Mouse (Mus musculus) Patski (cell line): ENCODE measurements around the gene Cask. TPM values are rescaled to one million over a fixed set of nuclear protein-coding genes. Genes with fewer than 3 reads are reported as not detected.

ENCODE experiments used
- ATAC-seq: fragments of 100-300 bp; one replicate; pipeline ENCODE4 v1.8.0; 2021
- CTCF ChIA-PET: fragments of 350-600 bp; sonication (Branson Sonifier 250); formaldehyde crosslinking; loops from one replicate; lab custom pipeline; 2022; ENCODE audit warnings: inconsistent platforms; lab: Charles Lee
- POLR2A ChIA-PET: fragments of 350-600 bp; sonication (Branson Sonifier 250); formaldehyde crosslinking; loops from one replicate; lab custom pipeline; 2022; ENCODE audit warnings: antibody characterized with exemption, inconsistent platforms; lab: Charles Lee
- DNase-seq: peaks from one replicate; pipeline ENCODE4 v3.0.0-alpha.2; 2011; ENCODE audit warnings: low read depth, low spot score
- H3K27me3 ChIP-seq: fragments of 371-371 bp; one replicate; pipeline ENCODE4 v1.5.1; 2021
- CTCF ChIP-seq: fragments of 100-300 bp; IDR thresholded peaks from one replicate; pipeline ENCODE4 v1.5.1; 2021
- in situ Hi-C: fragments of 300-500 bp; cut with MboI; formaldehyde crosslinking; loops from 3 replicates; pipeline ENCODE4 v1.11.1; 2018; ENCODE audit warnings: low pct_unique_long_range_greater_than_20kb, mixed read lengths
- polyA plus RNA-seq: library from polyadenylated mRNA; unstranded; gene quantifications from one replicate; pipeline ENCODE4 v1.2.3, GENCODE M21; 2021

Cask gene
- polyA plus RNA-seq, 1 experiment from 2014 or later, result 70.1 TPM

GRCm38 (mm10) chrX:13720296-13720829 is 130.8 kb downstream of the Cask start:
- in situ Hi-C loops, result loop anchor here (25.0 kb wide), 1 partner anchor 917 kb away; no protein-coding TSS in a partner anchor
- ChIA-PET CTCF (interaction anchor here (1.2 to 1.4 kb wide), 2 partner anchors 16 to 95 kb away, joined by 3 read pairs; no protein-coding TSS in a partner anchor), POLR2A (interaction anchor here (0.6 to 0.7 kb wide), 2 partner anchors 17 to 64 kb away, joined by 3 to 5 read pairs; no protein-coding TSS in a partner anchor)
- H3K27me3 ChIP-seq, result peaks cover 48% of the 10 kb centered on the region
- ATAC-seq, result no peak
- TF ChIP-seq CTCF, result no peak
- no peak for DNase-seq

- in situ Hi-C loops, result loop anchor here (10.0 to 25.0 kb wide), 2 partner anchors 127 to 919 kb away; no protein-coding TSS in a partner anchor
- ATAC-seq, result no peak
These were observed 132.9 kb downstream of the Cask start for GRCm38 (mm10) chrX:13718283-13718682.

GRCm38 (mm10) chrX:13716796-13717569 is 134.2 kb downstream of the Cask start:
- H3K27me3 ChIP-seq, result peaks cover 50% of the 10 kb centered on the region

More at GRCm38 (mm10) chrX:13718283-13718682, 132.9 kb downstream of the Cask start:
- TF ChIP-seq CTCF, result no peak
- no peak for DNase-seq
- ChIA-PET POLR2A (no interaction called here), CTCF (interaction anchor here (0.8 kb wide), 1 partner anchor 8 kb away, joined by 4 read pairs; no protein-coding TSS in a partner anchor)
- peaks cover 49% of the 10 kb centered on the region for H3K27me3 ChIP-seq

GRCm38 (mm10) chrX:13710174-13710573 is 141.0 kb downstream of the Cask start:
- no peak for DNase-seq
- peak; percentile 73 for ATAC-seq
- in situ Hi-C loops, result loop anchor here (10.0 to 25.0 kb wide), 2 partner anchors 135 to 927 kb away; no protein-coding TSS in a partner anchor
- CTCF ChIA-PET, result interaction anchor here (0.6 to 1.2 kb wide), 12 partner anchors 8 to 603 kb away, joined by 3 to 4 read pairs (median 3); no protein-coding TSS in a partner anchor
- TF ChIP-seq CTCF, result peak; percentile 93
- POLR2A ChIA-PET, result interaction anchor here (0.5 kb wide), 1 partner anchor 51 kb away, joined by 4 read pairs; no protein-coding TSS in a partner anchor
- H3K27me3 ChIP-seq, result peaks cover 39% of the 10 kb centered on the region

More at GRCm38 (mm10) chrX:13716796-13717569, 134.2 kb downstream of the Cask start:
- ChIA-PET POLR2A (no interaction called here), CTCF (no interaction called here)
- in situ Hi-C loops, result loop anchor here (10.0 to 25.0 kb wide), 2 partner anchors 128 to 920 kb away; no protein-coding TSS in a partner anchor
- no peak for DNase-seq
- ATAC-seq, result no peak
- no peak for TF ChIP-seq CTCF

GRCm38 (mm10) chrX:13705051-13705450 is 146.1 kb downstream of the Cask start:
- in situ Hi-C loops, result loop anchor here (25.0 kb wide), 1 partner anchor 932 kb away; no protein-coding TSS in a partner anchor
- H3K27me3 ChIP-seq, result peaks cover 22% of the 10 kb centered on the region
- CTCF ChIA-PET, result interaction anchor here (1.0 kb wide), 1 partner anchor 15 kb away, joined by 3 read pairs; no protein-coding TSS in a partner anchor
- ATAC-seq (no peak), DNase-seq (no peak)
- POLR2A ChIA-PET, result interaction anchor here (0.6 kb wide), 1 partner anchor 193 kb away, joined by 3 read pairs; no protein-coding TSS in a partner anchor
- TF ChIP-seq CTCF, result no peak

- ATAC-seq, result no peak
- TF ChIP-seq CTCF, result no peak
These were observed 150.5 kb downstream of the Cask start for GRCm38 (mm10) chrX:13700681-13701080.

GRCm38 (mm10) chrX:13691865-13692264 is 159.3 kb downstream of the Cask start:
- CTCF ChIA-PET, result interaction anchor here (1.0 to 1.1 kb wide), 2 partner anchors 12 to 178 kb away, joined by 3 read pairs; no protein-coding TSS in a partner anchor
- in situ Hi-C loops, result no loop called here
- ATAC-seq, result no peak
- peak; percentile 28 for TF ChIP-seq CTCF
- POLR2A ChIA-PET, result interaction anchor here (0.7 kb wide), 1 partner anchor 29 kb away, joined by 3 read pairs; no protein-coding TSS in a partner anchor
- H3K27me3 ChIP-seq, result peaks cover 43% of the 10 kb centered on the region
- no peak for DNase-seq

More at GRCm38 (mm10) chrX:13700681-13701080, 150.5 kb downstream of the Cask start:
- in situ Hi-C loops, result loop anchor here (25.0 kb wide), 1 partner anchor 937 kb away; no protein-coding TSS in a partner anchor
- POLR2A ChIA-PET, result no interaction called here
- H3K27me3 ChIP-seq, result peaks cover 29% of the 10 kb centered on the region
- DNase-seq, result no peak
- CTCF ChIA-PET, result no interaction called here

- no peak for DNase-seq
- peaks cover 36% of the 10 kb centered on the region for H3K27me3 ChIP-seq
- ATAC-seq, result no peak
- in situ Hi-C loops, result no loop called here
- ChIA-PET POLR2A (no interaction called here), CTCF (no interaction called here)
- TF ChIP-seq CTCF, result no peak
These were observed 162.8 kb downstream of the Cask start for GRCm38 (mm10) chrX:13688356-13688755.

- CTCF ChIA-PET, result no interaction called here
- no peak for DNase-seq
These were observed 164.6 kb downstream of the Cask start for GRCm38 (mm10) chrX:13686589-13686988.

GRCm38 (mm10) chrX:13681748-13682147 is 169.4 kb downstream of the Cask start:
- H3K27me3 ChIP-seq, result peaks cover 67% of the 10 kb centered on the region
- ATAC-seq (no peak), DNase-seq (no peak)
- in situ Hi-C loops, result no loop called here
- TF ChIP-seq CTCF, result no peak
- ChIA-PET POLR2A (no interaction called here), CTCF (no interaction called here)

More at GRCm38 (mm10) chrX:13686589-13686988, 164.6 kb downstream of the Cask start:
- no peak for ATAC-seq
- in situ Hi-C loops, result no loop called here
- peaks cover 45% of the 10 kb centered on the region for H3K27me3 ChIP-seq
- TF ChIP-seq CTCF, result no peak
- POLR2A ChIA-PET, result no interaction called here
